Mouse (Mus musculus) midbrain, postnatal 0 days (tissue): ENCODE data around the gene Irs2. TPM values are rescaled to one million over a fixed set of nuclear protein-coding genes. Genes with fewer than 3 reads are reported as not detected.

ENCODE experiments used
- ATAC-seq: fragments of 200-750 bp; cut with Nextera tagmentation; 2 replicates; pipeline ENCODE4 v1.8.0; 2017; ENCODE audit warnings: moderate number of reproducible peaks, mild to moderate bottlenecking, moderate TSS enrichment, moderate library complexity; ENCODE audit not compliant: low FRiP score
- DNase-seq: peaks from one replicate; pipeline ENCODE4 v3.0.0-alpha.2; 2015; ENCODE audit warnings: low spot score
- H3K27ac ChIP-seq: fragments of 300-500 bp; sonication (generic); 2 replicates; pipeline ENCODE4 v1.5.1; 2014; ENCODE audit warnings: low read depth, mild to moderate bottlenecking, low read length, mixed read lengths
- H3K27me3 ChIP-seq: fragments of 300-500 bp; sonication (generic); 2 replicates; pipeline ENCODE4 v1.6.1; 2014; ENCODE audit warnings: low read length, control low read depth, mixed read lengths; ENCODE audit not compliant: insufficient read depth
- H3K36me3 ChIP-seq: fragments of 300-500 bp; sonication (generic); 2 replicates; pipeline ENCODE4 v1.6.1; 2014; ENCODE audit warnings: low read length, control low read depth, mixed read lengths; ENCODE audit not compliant: insufficient read depth
- H3K4me1 ChIP-seq: fragments of 300-500 bp; sonication (generic); 2 replicates; pipeline ENCODE4 v1.6.1; 2014; ENCODE audit warnings: mild to moderate bottlenecking, control low read depth, antibody characterized with exemption, low read length, mixed read lengths; ENCODE audit not compliant: insufficient read depth
- H3K4me2 ChIP-seq: fragments of 300-500 bp; sonication (generic); 2 replicates; pipeline ENCODE4 v1.6.1; 2014; ENCODE audit warnings: low read depth, mild to moderate bottlenecking, low read length, mixed read lengths; ENCODE audit not compliant: poor library complexity, severe bottlenecking
- H3K4me3 ChIP-seq: fragments of 300-500 bp; sonication (generic); 2 replicates; pipeline ENCODE4 v1.5.1; 2014; ENCODE audit warnings: low read depth, mild to moderate bottlenecking, low read length, moderate library complexity
- H3K9ac ChIP-seq: fragments of 300-500 bp; sonication (generic); replicated peaks from 2 replicates; pipeline ENCODE4 v1.6.1; 2014; ENCODE audit warnings: mild to moderate bottlenecking, low read length, moderate library complexity, mixed read lengths; ENCODE audit not compliant: poor library complexity, severe bottlenecking
- H3K9me3 ChIP-seq: fragments of 300-500 bp; sonication (generic); 2 replicates; pipeline ENCODE4 v1.6.1; 2016; ENCODE audit warnings: low read length, control low read depth
- CTCF ChIP-seq: IDR thresholded peaks from 2 replicates; pipeline ENCODE4 v1.5.1; 2016; ENCODE audit warnings: antibody characterized with exemption, mild to moderate bottlenecking
- WGBS: fragments of 180-500 bp; shearing (Covaris S2); extraction: QIAGEN DNeasy Blood & Tissue Kit; methylation state at CpG from one replicate; pipeline ENCODE4 v1.1.7; 2014; 5-methylcytosine and 5-hydroxymethylcytosine counted together
- polyA plus RNA-seq: library from polyadenylated mRNA; unstranded; fragments of >200 nt; fragmentation: Nextera tagmentation; extraction: Ambion mirVana; gene quantifications from 2 replicates; pipeline ENCODE4 v1.2.1, GENCODE M21; 2015
- total RNA-seq: library from RNA; depleted of rRNA; stranded (reverse); fragments of >200 nt; gene quantifications from 2 replicates; pipeline ENCODE4 v1.2.3, GENCODE M21; 2014

Gene Irs2
- total and polyA plus RNA-seq, 2 experiments from 2014 or later, result 5.6 to 40.4 TPM

- no peaks in the 10 kb centered on the region for H3K4me1 ChIP-seq
- no peaks in the 10 kb centered on the region for H3K36me3 ChIP-seq
- no peak for ATAC-seq
- DNase-seq, result no peak
- no peak for TF ChIP-seq CTCF
- no peak overlapping the region for H3K27ac ChIP-seq
- no peaks in the 10 kb centered on the region for H3K9me3 ChIP-seq
- H3K4me3 ChIP-seq, result no peak overlapping the region
- H3K4me2 ChIP-seq, result no peak overlapping the region
- 68% methylated on average over 3 of the region's 3 CpGs for WGBS
- H3K9ac ChIP-seq, result no peak overlapping the region
- H3K27me3 ChIP-seq, result no peaks in the 10 kb centered on the region
Observed at GRCm38 (mm10) chr8:10939210-10939782, 69.0 kb downstream of the Irs2 start.

GRCm38 (mm10) chr8:10938284-10938683 lies 70.0 kb downstream of the Irs2 start:
- 85% methylated on average over 6 of the region's 6 CpGs for WGBS

GRCm38 (mm10) chr8:10936646-10937045 lies 71.6 kb downstream of the Irs2 start:
- H3K9ac ChIP-seq, result no peak overlapping the region
- 75% methylated on average over 9 of the region's 9 CpGs for WGBS
- DNase-seq, result no peak
- H3K27ac ChIP-seq, result no peak overlapping the region
- H3K4me2 ChIP-seq, result no peak overlapping the region
- no peaks in the 10 kb centered on the region for H3K27me3 ChIP-seq
- H3K4me1 ChIP-seq, result no peaks in the 10 kb centered on the region
- no peak for ATAC-seq
- TF ChIP-seq CTCF, result no peak
- no peaks in the 10 kb centered on the region for H3K9me3 ChIP-seq
- H3K4me3 ChIP-seq, result no peak overlapping the region
- no peaks in the 10 kb centered on the region for H3K36me3 ChIP-seq

More at GRCm38 (mm10) chr8:10938284-10938683, 70.0 kb downstream of the Irs2 start:
- no peak for TF ChIP-seq CTCF
- Histone ChIP-seq H3K9me3 (no peaks in the 10 kb centered on the region), H3K4me2 (no peak overlapping the region), H3K36me3 (no peaks in the 10 kb centered on the region), H3K27me3 (no peaks in the 10 kb centered on the region), H3K4me1 (no peaks in the 10 kb centered on the region), H3K27ac (no peak overlapping the region), H3K4me3 (no peak overlapping the region), H3K9ac (no peak overlapping the region)
- no peak for ATAC-seq
- DNase-seq, result no peak

GRCm38 (mm10) chr8:10935231-10935630 lies 73.0 kb downstream of the Irs2 start:
- 82% methylated on average over 8 of the region's 8 CpGs for WGBS

More at GRCm38 (mm10) chr8:10935231-10935630, 73.0 kb downstream of the Irs2 start:
- DNase-seq (no peak), ATAC-seq (no peak)
- Histone ChIP-seq H3K27me3 (no peaks in the 10 kb centered on the region), H3K4me2 (no peak overlapping the region), H3K4me1 (no peaks in the 10 kb centered on the region), H3K36me3 (no peaks in the 10 kb centered on the region), H3K9ac (no peak overlapping the region), H3K9me3 (no peaks in the 10 kb centered on the region), H3K27ac (no peak overlapping the region), H3K4me3 (no peak overlapping the region)
- no peak for TF ChIP-seq CTCF
